Mouse (Mus musculus): Measurements from ENCODE around the gene Sfxn5.

DNA sequence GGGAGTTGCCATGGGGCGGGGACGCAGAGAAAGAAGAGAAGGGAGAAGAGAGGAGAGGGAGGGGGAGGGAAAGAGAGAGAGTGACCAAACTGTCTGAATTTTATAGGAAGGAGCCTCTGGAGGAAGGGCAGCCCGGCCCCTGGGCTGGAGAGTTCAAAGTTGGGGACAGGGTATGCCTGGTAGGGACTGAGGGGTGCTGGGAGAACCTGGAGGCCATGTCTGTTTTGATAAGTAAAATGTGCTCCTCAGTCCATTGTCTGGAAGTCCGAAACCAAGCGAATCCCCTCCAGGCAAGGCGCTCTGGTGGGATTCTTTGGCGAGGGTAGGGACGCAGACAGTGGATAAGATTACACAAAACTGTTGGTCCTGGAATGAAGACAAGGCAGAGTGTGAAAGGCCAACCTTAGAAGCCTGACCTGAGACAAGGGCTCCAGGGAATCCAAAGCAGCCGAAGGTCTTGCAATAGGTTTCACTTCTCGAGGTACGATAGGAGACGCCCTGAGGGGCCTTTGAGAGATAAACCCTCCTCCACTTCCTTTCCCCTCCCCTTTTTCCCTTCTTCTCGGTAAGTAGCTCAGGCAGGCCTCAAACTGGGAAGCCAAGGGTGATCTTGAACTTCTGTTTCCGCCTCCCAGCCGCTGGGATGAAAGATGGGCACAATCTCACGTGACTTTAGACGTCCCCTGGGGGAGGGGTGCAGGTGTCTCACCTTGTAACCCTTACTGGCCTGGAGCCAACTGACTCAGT lies 47.9 kb upstream of the Sfxn5 start:
- TF ChIP-seq CTCF (IDR thresholded peaks at IDR 0.05; ENCODE audit: control insufficient read depth, insufficient read depth, low read length): no peak
- TF ChIP-seq POLR2A (IDR thresholded peaks at IDR 0.05; ENCODE audit: borderline replicate concordance, control insufficient read depth, low read depth, low read length): no peak

Data from bone marrow, adult 2 months (tissue).